Mouse (Mus musculus) cortical plate, adult 2 months (tissue): ENCODE data around the gene Pate4.

Source experiments
- CTCF ChIP-seq: fragments of 200-500 bp; IDR thresholded peaks from 2 replicates; pipeline ENCODE4 v1.5.1; 2011; ENCODE audit warnings: mild to moderate bottlenecking, control low read depth, low read length; ENCODE audit not compliant: insufficient read depth; ENCODE audit errors: extremely low read depth
- POLR2A ChIP-seq: fragments of 200-500 bp; IDR thresholded peaks from 2 replicates; pipeline ENCODE4 v1.6.1; 2011; ENCODE audit warnings: mild to moderate bottlenecking, low read length, control low read depth; ENCODE audit not compliant: insufficient read depth; ENCODE audit errors: extremely low read depth

- TF ChIP-seq CTCF, result no peak
- TF ChIP-seq POLR2A, result no peak
Observed at GRCm38 (mm10) chr9:35574416-35574815, 37.3 kb downstream of the Pate4 start.
